Mouse (Mus musculus): Measurements from ENCODE around the gene Syne1.

- TF ChIP-seq CTCF (IDR thresholded peaks at IDR 0.05; ENCODE audit: extremely low read depth, insufficient read depth, insufficient read length, insufficient replicate concordance) (no peak), POLR2A (IDR thresholded peaks at IDR 0.05; ENCODE audit: low read depth, low read length) (no peak)
Measured at GRCm38 (mm10) chr10:5083716-5084115, 467.6 kb downstream of the Syne1 start.
